Mouse (Mus musculus) E14TG2a.4 (cell line): ENCODE results near the gene Tfap2b.

ENCODE experiments used
- CTCF ChIP-seq: conservative IDR thresholded peaks from 2 replicates; pipeline ENCODE4 v1.5.1; 2014; ENCODE audit warnings: low read length
- NANOG ChIP-seq: IDR thresholded peaks from 2 replicates; pipeline ENCODE4 v1.6.1; 2014; ENCODE audit warnings: borderline replicate concordance, low read length, mixed read lengths

- no peak for TF ChIP-seq CTCF
- no peak for TF ChIP-seq NANOG
Measured at GRCm38 (mm10) chr1:19209359-19209745, 638 bp downstream of the Tfap2b start.
